Mouse (Mus musculus): ENCODE measurements around the gene Cbr1.

Cbr1 gene

DNA sequence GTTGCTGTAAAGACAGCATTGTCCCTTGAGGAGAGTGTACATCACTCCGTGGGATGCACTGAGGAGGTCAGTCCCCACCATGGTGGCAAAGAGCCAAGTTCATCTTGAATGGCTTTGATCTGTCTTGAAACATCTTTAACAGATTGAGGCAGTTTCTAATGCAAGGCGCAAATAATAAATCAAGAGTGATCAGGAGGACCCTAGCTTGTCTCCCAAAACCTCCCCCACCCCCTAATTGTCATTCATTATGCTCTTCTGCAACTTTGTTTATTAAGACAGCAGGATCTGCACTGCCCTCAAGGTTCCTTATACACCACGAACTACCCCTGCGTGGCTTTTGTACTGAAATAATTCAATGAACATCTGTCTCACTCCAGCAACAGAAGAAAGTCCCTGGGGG lies at the start of gene Cbr1:
Gene Cbr1 (plus strand): TSS at position 301 of the 400 bp plus-strand sequence.
- DNase-seq: no peak

DNA sequence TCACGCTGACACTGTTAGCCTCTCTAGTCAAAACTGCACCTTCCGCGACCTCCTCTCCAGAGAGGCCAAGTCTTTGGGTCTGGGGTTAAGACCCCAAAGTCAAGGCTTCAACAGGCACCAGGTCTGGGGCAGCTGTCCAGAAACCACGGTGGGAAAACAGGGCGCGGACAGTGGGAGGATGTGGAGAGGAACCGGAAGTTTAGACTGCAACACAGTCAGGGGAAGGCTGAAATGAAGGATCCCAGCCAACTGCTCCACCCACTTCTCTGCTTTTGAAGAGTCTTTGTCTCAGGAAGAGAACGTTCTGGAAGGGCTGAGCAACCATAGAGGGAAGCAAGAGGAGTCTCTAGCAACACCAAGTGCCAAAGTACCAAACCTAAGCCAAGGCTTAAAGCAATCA lies 48.0 kb upstream of the Cbr1 start:
- DNase-seq: no peak

DNA sequence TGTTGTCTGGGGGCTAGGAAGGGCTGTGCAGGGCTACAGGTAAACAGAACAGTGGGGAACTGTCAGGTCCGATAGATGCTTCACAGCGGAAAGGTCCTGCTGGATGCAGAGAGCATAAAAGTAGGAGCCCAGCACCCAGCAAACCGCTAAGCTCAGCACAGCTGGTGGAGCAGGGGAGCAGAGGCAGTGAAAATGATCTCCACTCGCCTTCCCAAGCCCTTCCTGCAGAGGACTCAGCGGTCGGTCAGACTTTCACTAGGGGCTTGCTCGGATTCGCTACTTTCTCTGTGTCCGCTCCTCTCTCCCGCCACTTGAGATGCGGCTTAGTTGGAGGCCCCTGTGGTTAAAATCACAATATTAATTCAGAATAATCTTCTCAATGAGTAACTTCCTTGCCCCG lies 47.2 kb upstream of the Cbr1 start:
- DNase-seq: no peak

DNA sequence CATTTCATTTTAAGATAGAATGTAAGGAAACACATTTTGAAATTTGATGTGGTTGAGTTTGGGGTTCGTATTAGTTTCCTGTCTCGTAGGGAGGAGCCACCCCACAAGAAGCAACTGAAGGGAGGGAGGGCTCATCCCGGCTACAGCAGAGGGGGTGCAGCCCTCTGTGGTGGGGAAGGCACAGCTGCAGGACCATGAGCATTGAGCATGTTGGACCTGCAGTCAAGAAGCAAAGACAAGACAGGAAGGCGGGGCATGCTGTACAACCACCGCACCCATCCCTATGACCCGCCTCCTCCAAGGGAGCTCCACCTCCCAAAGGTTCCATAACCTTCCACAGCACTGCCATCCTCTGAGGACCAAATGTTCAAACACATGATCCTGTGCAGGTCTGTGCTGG lies 33.3 kb upstream of the Cbr1 start:
- no peak for DNase-seq

DNA sequence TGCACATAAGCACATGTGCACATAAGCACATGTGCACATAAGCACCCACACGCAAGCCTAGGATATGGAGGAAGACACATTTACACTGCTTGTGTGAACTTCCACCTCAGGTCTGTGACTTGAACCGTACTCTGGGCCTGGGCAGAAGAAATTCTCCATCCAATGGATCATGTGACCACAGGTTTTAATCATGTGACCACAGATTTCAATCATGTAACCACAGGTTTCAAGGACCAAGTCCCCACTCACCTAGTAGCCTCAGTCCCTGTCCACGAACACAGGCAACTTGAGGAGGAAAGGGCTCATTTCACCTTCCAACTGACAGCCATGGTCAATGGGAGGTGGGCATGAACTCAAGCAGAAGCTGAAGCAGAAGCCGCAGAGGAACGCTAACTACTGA lies 32.2 kb upstream of the Cbr1 start:
- DNase-seq: no peak

DNA sequence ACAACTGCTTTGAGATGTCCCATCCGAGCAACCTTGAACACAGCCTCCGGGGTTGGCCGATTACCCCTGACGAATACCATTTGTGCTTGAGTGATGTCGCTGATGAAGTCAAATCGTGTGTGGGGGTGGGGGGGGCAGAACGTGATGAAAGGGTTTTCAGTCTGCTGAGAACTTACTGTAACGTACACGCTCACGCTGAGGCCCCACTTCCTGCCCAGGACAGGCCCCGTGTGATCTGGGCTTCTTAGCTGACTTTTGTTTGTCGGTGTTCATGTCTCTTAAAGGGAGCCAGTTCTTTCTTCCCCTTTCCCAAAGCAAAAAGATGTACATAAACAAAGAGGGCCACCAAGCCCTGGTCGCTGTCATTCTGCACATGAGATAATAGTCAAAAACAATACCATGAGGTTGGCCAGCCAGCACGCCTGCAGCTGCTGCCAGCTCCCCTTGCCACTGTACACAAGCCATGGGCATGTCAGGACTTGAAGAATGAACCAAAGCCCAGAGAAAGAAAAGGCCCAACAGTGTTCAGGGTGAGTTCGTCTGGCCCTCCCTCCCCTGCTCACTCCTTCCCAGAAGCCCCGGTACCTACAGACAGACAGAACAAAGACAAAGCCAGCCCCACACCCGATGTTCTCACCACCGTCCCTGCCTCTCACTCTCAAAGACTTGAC lies 31.0 kb upstream of the Cbr1 start:
- DNase-seq: no peak

DNA sequence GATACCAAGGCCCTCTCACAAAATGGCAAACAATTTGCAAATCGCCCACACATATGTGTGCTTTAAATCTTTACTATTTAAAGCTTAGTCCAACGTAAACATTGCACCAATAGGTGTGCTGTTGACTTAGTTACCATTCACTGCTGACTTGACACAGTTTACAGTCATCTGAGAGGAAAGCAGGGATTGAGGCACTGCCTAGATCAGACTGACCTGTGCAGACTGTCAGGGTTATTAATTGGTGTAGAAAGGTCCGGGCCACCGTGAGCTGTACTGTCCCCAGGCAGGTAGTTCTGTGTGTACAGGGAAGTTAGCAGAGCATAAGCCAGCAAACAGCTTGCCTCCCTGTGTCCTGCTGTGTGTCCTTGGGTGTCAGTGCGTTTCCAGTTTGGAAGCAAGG lies 30.1 kb upstream of the Cbr1 start:
- no peak for DNase-seq

DNA sequence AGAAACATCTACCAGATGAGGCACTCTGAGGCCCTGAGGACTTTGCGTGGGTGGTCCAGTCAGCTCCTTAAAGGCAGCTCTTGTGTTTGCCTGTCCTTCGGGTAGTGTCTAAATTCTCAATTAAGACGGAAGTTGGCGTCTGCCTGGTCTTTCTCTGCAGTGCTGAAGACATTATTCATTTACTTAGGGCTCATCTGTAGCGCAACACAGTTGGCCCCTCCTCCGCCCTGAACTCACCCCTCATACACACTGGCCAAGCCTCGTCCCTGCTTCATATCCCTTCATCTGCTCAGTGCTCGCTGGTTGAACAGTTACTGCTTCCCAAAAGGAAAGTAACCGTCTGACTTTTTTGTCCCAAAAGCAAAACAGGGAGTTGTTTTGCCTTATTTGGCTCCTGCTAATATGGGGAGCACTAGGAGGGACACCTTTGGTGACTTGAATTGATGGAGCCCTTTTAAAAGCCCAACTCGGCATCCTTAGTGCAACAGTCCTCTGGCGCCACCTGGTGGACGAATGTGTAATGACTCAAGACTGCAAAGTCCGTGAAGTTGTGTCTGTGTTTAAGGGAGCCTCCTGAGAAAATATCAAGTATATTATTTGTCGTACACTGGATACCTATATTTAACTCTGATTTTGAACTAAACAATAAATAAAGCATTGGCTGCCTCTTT lies 29.1 kb upstream of the Cbr1 start:
- DNase-seq: peak; percentile 95

DNA sequence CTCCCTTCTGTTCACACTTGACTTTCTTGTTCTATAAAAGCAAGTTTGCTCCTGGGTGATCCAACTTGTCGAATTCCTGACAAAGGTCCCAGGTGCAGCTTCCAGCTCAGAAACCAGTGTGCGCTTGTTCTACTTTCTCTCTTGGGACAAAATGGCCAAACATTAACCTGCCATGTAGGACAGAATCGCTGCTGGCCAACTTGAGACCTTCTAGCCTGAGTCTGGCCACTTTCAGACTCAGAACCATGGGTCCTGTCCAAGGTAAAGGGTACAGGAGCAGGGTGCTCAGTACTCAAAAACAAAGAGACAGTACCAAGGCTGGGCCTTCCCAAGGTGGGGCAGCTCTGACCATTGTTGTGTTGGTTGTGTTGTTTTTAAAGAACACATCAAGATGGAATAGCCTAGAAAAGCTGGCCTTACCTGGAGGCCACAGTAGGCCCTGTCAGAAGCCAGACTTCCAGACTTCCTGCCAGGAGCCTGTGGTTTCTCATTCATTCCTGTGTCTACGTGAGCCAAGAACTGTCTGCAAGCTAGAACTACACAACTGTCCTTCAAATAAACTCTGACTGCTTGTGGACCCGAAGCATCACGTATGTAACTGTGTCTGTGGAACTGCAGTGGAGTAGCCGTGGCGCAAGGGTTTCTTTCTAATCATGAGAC lies 27.2 kb upstream of the Cbr1 start:
- no peak for DNase-seq

DNA sequence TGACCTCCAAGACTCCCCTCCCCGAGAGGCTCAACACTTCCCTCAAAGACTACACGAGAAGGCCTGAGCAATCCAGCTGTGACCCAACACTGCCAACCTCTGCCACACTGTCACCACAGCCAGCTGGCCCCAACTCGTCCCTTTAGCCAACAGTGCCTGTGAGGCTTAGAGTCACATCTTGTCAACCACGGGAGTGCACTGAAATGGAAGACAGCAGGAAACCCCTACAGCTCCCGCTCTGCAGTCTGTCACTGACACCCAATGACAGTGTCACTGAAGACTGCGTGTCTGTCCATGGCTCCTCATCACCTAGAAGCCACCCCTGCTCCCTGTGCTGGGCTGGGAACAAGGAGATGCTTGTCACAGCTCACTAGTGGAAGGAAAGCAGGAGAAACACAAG lies 24.5 kb upstream of the Cbr1 start:
- no peak for DNase-seq

DNA sequence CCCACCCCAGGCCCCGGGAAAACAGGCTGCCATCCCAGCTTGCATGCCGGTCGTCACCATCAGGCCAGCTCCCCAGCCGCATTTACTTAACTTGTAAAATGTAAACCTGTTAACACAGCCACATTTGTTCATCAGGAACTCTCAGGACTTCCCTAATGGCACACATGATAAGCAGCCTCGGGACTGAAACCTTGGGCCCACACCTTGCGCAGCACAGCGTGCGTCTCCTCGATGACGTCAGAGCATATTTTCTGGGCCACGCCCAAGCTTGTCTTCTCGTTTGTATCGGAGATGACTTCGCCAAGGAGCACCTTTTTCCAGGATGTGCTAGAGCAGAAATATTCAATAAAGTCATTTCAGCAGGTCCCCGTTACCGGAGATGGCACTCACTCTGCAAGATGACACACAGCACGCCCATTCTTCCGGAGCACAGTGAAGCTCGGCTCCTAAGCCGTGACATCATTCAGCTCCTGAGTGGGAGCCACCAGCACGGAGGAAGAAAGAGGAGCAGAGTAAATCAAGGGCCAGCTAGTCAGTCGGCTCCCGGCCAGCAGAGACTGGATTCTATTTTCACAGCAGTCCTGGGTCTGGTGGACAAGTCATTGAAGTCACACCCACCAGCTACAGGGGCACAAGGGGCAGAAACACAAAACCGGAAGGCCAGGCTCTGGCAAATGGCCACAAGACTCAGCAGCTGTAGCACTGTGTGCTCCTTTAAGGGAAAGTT lies 20.5 kb upstream of the Cbr1 start:
- no peak for DNase-seq

DNA sequence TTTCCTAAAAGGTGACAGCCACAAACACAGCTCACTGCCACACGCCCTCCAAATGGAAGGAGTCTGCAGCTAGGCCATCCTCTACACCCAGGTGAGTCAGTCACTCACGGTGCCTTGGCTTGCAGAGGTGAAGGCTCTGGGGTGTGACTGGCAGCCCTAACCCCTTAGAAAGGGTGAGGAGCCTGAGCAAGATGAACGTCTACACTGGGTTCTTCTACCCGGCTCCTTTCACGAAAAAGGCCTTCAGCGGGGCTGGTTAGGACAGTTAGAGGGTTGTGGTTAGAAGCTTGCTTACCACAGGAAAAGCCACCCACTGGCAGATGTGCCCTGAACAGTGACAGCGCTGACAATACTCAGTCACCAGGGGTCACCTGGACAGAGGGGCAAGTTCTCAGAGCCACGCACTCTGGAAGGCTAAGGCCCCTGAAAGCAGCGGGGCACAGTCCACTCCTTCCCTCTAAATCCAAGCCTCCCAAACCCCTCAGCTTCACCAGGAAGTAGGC lies 19.9 kb upstream of the Cbr1 start:
- DNase-seq: no peak

DNA sequence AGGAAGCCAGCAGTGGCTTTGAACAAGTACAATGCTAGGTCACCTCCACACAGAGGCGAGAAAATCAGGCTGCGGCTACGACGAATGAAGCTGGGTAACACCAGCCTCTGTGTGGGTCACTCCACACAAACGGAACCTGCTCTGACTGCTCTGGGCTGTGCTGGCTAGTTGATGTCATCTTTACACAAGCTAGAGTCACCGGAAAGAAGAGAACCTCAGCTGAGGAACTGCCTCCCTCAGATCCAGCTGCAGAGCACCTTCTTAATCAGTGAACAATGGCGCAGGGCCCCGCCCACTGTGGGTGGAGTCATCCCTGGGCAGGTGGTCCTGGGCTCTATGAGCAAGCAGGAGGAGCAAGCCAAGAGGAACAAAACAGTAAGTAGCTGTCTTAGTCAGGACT lies 19.3 kb upstream of the Cbr1 start:
- DNase-seq: no peak

DNA sequence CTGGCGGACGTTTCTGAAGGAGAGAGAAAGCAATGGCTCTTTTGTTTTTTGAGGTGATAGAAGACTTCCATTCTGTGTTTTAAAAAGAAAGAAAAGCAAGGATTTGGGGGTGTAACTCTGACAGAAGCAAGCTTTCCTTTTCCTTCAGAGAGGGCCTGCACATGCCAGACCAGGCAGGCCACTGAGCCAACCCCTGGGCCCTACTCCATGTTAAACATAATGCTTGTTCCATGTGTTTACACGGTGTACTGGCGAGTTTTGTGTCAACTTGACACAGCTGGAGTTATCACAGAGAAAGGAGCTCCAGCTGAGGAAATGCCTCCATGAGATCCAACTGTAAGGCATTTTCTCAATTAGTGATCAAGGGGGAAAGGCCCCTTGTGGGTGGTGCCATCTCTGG lies 17.4 kb upstream of the Cbr1 start:
- no peak for DNase-seq

DNA sequence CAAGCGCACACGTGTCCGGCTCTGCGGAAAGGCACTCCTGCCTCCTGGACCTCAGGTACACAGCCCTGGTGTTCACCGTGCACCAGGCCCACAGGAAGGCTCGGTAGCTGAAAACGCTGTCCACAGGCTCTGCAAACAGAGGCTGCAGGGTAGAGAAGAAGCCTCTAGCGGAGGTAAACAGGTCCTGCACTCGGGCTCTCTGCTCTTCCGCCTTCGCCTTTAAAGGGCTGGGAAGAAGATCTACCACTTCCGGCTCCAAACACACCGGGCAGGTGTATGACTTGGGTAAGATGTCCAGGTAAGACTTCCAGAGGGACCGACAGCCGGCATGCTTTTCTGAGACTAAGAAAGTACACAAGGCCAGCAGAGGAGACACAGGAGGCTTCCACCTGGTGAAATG lies 14.7 kb upstream of the Cbr1 start:
- no peak for DNase-seq

DNA sequence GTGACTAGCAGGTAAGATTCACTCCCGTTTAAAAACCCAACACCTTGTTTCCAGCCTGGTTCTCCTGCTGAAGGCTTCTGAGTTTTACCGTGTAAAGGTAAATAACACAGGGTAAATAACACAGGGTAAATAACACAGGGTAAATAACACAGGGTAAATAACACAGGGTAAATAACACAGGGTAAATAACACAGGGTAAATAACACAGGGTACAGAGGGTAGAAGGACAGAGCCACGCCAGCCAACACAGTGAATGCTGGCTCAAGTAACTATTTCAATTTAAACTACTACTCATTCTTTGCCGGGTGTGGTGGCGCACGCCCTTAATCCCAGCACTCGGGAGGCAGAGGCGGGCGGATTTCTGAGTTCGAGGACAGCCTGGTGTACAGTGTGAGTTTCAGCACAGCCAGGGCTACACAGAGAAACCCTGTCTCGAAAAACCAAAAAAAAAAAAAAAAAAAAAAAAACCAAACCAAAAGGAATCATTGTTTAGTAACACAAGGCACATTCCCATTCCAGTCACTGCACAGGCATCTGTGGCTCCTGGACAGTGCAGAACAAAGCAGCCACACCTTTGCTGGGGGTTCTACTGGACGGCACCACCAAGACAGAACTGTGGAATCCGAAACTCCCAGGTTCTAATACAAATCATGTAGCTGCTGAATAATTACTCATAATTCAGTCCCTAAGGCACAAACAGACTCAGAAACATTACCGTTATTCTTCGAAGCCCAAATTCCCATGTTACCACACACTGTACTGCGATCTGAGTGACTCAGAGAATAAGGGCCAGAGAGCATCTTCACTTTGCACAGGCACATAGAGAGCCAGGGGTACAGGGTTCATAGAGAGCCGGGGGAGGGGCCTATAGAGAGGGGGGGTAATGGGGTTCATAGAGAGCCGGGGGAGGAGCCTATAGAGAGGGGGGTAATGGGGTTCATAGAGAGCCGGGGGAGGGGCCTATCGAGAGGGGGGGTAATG lies 13.9 kb upstream of the Cbr1 start:
- no peak for DNase-seq

DNA sequence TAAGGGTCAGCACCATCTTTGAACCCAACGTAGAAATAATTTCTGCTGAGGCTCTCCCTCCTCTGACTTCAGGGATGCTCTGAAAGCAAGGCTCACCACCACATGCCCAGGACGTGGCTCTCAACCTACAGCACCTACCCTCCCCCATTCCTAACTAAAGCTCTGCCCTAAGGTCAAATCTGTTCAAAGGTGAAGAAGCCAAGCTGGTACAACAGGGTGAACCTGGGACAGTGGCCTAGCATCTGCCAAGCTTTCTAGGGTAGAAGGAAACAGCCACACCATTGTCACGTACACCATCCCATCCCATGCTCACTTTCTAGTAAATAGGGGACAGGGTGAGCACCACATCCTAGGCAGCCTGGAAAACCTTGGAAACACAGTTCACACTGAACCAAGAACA lies 12.9 kb upstream of the Cbr1 start:
- no peak for DNase-seq

DNA sequence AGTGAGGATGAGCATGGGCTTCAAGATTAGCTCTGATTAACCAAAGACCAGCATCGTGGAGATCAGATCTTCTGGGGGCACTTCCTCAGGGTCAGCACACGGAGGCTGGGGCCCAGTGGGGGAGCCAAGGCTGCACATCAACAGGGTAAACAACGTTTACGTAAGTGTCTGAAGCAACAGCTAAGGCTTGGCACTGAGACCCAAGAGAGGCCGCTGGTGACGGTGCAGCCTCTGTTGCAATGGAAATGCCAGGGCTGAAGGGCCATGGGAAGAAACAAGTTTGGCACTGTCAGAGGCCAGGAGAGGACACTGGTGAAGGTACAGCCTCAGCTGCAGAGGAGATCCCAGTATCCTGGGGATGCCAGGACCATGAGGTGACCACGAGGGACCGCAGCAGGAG lies 12.2 kb upstream of the Cbr1 start:
- no peak for DNase-seq

DNA sequence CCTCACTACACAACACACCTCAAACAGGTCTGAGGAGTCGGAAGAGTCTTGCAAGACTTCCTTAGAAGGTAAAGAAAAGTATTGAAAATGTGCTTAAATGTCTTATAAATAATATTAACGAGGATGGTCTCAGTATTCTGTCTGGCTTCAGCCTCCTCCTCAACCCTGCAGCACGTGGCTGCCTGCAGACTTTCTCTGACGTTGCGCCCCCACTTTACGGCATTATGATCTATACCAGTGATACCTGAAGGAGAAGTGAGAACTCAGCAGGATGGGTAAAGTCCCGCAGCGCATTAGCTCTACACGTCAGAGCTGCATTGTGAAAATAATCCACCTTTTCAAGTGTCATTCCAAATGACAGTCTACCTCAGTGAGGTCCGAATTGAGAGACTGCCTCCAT lies 11.2 kb upstream of the Cbr1 start:
- DNase-seq: no peak

DNA sequence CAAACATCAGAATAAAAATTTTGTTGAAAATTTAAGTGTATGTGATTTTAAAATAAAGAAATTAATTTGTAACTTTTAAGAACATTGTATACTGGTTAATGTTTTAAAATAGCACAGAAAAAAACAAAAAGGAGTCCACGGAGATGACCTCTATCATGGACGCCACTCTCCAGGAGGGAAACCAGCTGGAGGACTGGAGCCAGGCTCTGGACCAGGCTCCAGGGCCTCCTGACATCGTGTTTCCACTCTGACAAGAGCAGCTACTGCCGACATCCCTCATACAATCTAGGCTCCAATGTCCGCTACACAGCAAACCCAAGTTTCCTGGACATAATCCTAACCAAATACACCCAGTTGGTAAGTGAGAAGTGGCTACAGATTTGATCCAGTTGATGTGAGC lies 9.9 kb upstream of the Cbr1 start:
- DNase-seq: no peak

DNA sequence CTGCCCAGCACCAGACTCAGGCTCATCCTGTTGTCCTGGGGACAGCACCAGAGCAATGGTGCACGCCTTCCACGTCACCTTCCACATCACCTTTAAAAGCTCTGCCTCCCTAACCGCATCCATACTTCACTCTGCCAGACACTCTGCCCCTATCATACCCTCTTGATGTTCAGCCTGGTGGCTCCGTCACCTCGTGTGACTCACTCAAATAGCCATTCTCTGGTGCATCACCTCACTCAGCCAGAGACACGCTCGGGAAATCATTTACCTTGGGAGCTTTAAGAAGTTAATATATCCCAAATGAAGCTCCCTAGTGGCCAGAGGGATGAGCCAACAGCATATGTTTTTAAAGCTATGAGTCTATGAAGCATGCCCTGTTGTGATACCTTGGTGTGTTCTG lies 8.8 kb upstream of the Cbr1 start:
- no peak for DNase-seq

DNA sequence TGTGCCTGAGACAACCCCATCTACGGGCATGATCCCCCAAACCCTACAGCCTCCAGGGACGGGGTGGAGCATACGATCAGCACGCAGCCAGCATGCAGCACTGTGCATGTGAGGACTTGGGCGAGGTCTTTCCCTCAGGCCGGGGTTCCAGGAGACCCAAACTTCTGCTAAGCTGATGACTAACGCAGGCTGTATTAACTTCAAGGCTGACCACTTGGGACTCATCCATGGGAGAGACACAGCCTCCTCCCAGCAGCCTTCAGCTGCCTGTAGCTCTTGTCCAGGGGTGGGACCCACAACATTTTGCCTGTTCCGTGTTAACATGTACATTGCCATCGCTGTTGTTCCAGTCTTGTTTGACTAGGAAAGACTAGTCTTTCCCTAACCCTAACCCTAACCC lies 8.1 kb upstream of the Cbr1 start:
- DNase-seq: peak; percentile 1
